In genomic region chr12:9978494-9979112, GRCm38 (mm10) we compare ENCODE assay signal across 12 mouse cellular contexts.
A peak's percentile ranks its signal among the peaks of the same experiment; 100 is the strongest.
DNase-seq lines count a peak whose midpoint lies in the region; ATAC-seq and TF ChIP-seq lines count a peak whose summit lies in the region.
"Had no signal": no experiment of that assay in that cellular context is flagged by ENCODE, and none has a peak within 500 bp of the region (broad histone marks: within the 10 kb centered on the region; RNA-seq: fewer than 3 reads in every experiment).

No protein-coding gene starts in this region.

- no peaks in the 10 kb centered on the region for H3K27me3 ChIP-seq in hindbrain, embryonic 13.5 days
- no peaks in the 10 kb centered on the region for H3K27me3 ChIP-seq in hindbrain, embryonic 11.5 days (ENCODE audit: control insufficient read depth, insufficient read depth, low read length)
- no peaks in the 10 kb centered on the region for H3K27me3 ChIP-seq in Patski
- no peaks in the 10 kb centered on the region for H3K27me3 ChIP-seq in kidney, embryonic 16.5 days (ENCODE audit: insufficient read depth, low read length)

- no peaks in the 10 kb centered on the region for H3K4me1 ChIP-seq in hindbrain, embryonic 13.5 days (replicated peaks)
- no peaks in the 10 kb centered on the region for H3K4me1 ChIP-seq in hindbrain, embryonic 11.5 days (replicated peaks; ENCODE audit: control insufficient read depth, insufficient read depth, low read length)
- no peaks in the 10 kb centered on the region for H3K4me1 ChIP-seq in kidney, embryonic 16.5 days (ENCODE audit: insufficient read depth, low read length)
- H3K4me1 ChIP-seq: embryonic facial prominence, embryonic 10.5 days had no signal

- no peaks in the 10 kb centered on the region for H3K36me3 ChIP-seq in hindbrain, embryonic 13.5 days
- H3K36me3 ChIP-seq in hindbrain, embryonic 11.5 days (ENCODE audit: control insufficient read depth, insufficient read depth, low read length): no peaks in the 10 kb centered on the region
- no peaks in the 10 kb centered on the region for H3K36me3 ChIP-seq in kidney, embryonic 16.5 days (ENCODE audit: insufficient read depth, low read length)
- H3K36me3 ChIP-seq: embryonic facial prominence, embryonic 10.5 days; G1E had no signal

- no peak overlapping the region for H3K4me2 ChIP-seq in hindbrain, embryonic 13.5 days
- H3K4me2 ChIP-seq in hindbrain, embryonic 11.5 days (replicated peaks; ENCODE audit: low read depth, low read length): no peak overlapping the region
- no peak overlapping the region for H3K4me2 ChIP-seq in kidney, embryonic 16.5 days (replicated peaks; ENCODE audit: low read depth, low read length)

- no peak for DNase-seq in hindbrain, embryonic 11.5 days (ENCODE audit: low spot score)
- DNase-seq in 3134 (ENCODE audit: extremely low read depth, insufficient read length, low spot score) (peak; percentile 72), Patski (ENCODE audit: low read depth, low spot score) (no peak)
- peak; percentile 44 for DNase-seq in layer of hippocampus, adult 2 months (ENCODE audit: low spot score in 2 of 2)
- DNase-seq in adrenal gland, adult 2 months: no peak
- DNase-seq in urinary bladder, postnatal 25 days (ENCODE audit: low spot score): no peak
- DNase-seq: gastrocnemius, postnatal 14 days had no signal

- no peaks in the 10 kb centered on the region for H3K9me3 ChIP-seq in hindbrain, embryonic 13.5 days
- no peaks in the 10 kb centered on the region for H3K9me3 ChIP-seq in hindbrain, embryonic 11.5 days (ENCODE audit: control insufficient read depth, low read length)
- H3K9me3 ChIP-seq in kidney, embryonic 16.5 days (ENCODE audit: low read length): no peaks in the 10 kb centered on the region
- H3K9me3 ChIP-seq: embryonic facial prominence, embryonic 10.5 days; G1E had no signal

- peak; percentile 88 for ATAC-seq in hindbrain, embryonic 13.5 days (ENCODE audit: low FRiP score)
- no peak for ATAC-seq in hindbrain, embryonic 11.5 days (ENCODE audit: low FRiP score)
- ATAC-seq in Patski: peak; percentile 80
- no peak for ATAC-seq in kidney, embryonic 16.5 days (ENCODE audit: low FRiP score, low TSS enrichment)

- TF ChIP-seq CTCF in Patski (IDR thresholded peaks at IDR 0.05): no peak
- TF ChIP-seq CTCF in layer of hippocampus, adult 2 months (conservative IDR thresholded peaks at IDR 0.05): no peak

- in situ Hi-C loops in Patski (cut with MboI; ENCODE audit: low pct_unique_long_range_greater_than_20kb): loop anchor here (10.0 to 25.0 kb wide), 2 partner anchors 156 to 459 kb away; no protein-coding TSS in a partner anchor

- CTCF ChIA-PET in Patski (lab: Charles Lee): interaction anchor here (0.9 to 1.4 kb wide), 3 partner anchors 139 to 408 kb away, joined by 3 to 7 read pairs (median 3); no protein-coding TSS in a partner anchor

- H3K4me3 ChIP-seq in hindbrain, embryonic 13.5 days: no peak overlapping the region
- H3K4me3 ChIP-seq in hindbrain, embryonic 11.5 days (ENCODE audit: low read depth, low read length): no peak overlapping the region
- H3K4me3 ChIP-seq in layer of hippocampus, adult 2 months: no peak overlapping the region
- no peak overlapping the region for H3K4me3 ChIP-seq in kidney, embryonic 16.5 days (ENCODE audit: low read length)
- H3K4me3 ChIP-seq: embryonic facial prominence, embryonic 10.5 days had no signal

- H3K9ac ChIP-seq in hindbrain, embryonic 13.5 days: no peak overlapping the region
- H3K9ac ChIP-seq in hindbrain, embryonic 11.5 days (ENCODE audit: low read depth, low read length): no peak overlapping the region
- H3K9ac ChIP-seq in kidney, embryonic 16.5 days (replicated peaks; ENCODE audit: low read length): no peak overlapping the region

- no peak overlapping the region for H3K27ac ChIP-seq in hindbrain, embryonic 13.5 days
- no peak overlapping the region for H3K27ac ChIP-seq in hindbrain, embryonic 11.5 days (ENCODE audit: low read depth, low read length)
- 0 out of 2 replicates have a peak overlapping the region, but pooled peaks have one; percentile 18 for H3K27ac ChIP-seq in layer of hippocampus, adult 2 months
- no peak overlapping the region for H3K27ac ChIP-seq in kidney, embryonic 16.5 days (ENCODE audit: low read length)
- H3K27ac ChIP-seq: embryonic facial prominence, embryonic 10.5 days; kidney, postnatal 0 days had no signal

- POLR2A ChIA-PET in Patski (lab: Charles Lee): no interaction called here

- 59% methylated on average over 3 of the region's 3 CpGs for WGBS in hindbrain, embryonic 13.5 days
- 61% methylated on average over 3 of the region's 3 CpGs for WGBS in hindbrain, embryonic 11.5 days
- 83% methylated on average over 3 of the region's 3 CpGs for WGBS in kidney, embryonic 16.5 days

Comparison
In these comparisons a context has a peak if more than half of its experiments do, and no peak if none do; other contexts are left out.
1. ATAC-seq: peak in hindbrain, embryonic 13.5 days (single experiment) and Patski (single experiment); none in hindbrain, embryonic 11.5 days (single experiment) and kidney, embryonic 16.5 days (single experiment).
2. DNase-seq: peak in 3134 (single experiment) and layer of hippocampus, adult 2 months (2 of 2); none in hindbrain, embryonic 11.5 days (single experiment), Patski (single experiment), adrenal gland, adult 2 months (single experiment) and urinary bladder, postnatal 25 days (single experiment).